18 mouse cellular contexts compared by ENCODE assay signal in genomic region chrX:142276031-142276430, GRCm38 (mm10). TPM values are rescaled to one million over a fixed set of nuclear protein-coding genes. Genes with fewer than 3 reads are reported as not detected.
DNase-seq lines count a peak whose midpoint lies in the region; ATAC-seq and TF ChIP-seq lines count a peak whose summit lies in the region.
"Had no signal": no experiment of that assay in that cellular context is flagged by ENCODE, and none has a peak within 500 bp of the region (broad histone marks: within the 10 kb centered on the region; RNA-seq: fewer than 3 reads in every experiment).

No protein-coding gene starts in this region.

- 79% methylated on average over 3 of the region's 3 CpGs for WGBS in forebrain, postnatal 0 days
- 76% methylated on average over 3 of the region's 3 CpGs for WGBS in forebrain, embryonic 15.5 days
- 53% methylated on average over 3 of the region's 3 CpGs for WGBS in stomach, embryonic 14.5 days
- WGBS in stomach, postnatal 0 days = 49% methylated on average over 3 of the region's 3 CpGs

- peak; percentile 5 for DNase-seq in forebrain, postnatal 0 days
- DNase-seq in stomach, postnatal 0 days (ENCODE audit: low spot score) = no peak
- DNase-seq in kidney, postnatal 4 days = no peak
- DNase-seq: adrenal gland, adult 2 months; adrenal gland, postnatal 10 days; adrenal gland, postnatal 25 days; cerebellum, adult 11-12 months; cerebellum, adult 2 months; cerebellum, adult 9-10 months; cerebellum, postnatal 10 days; cerebellum, postnatal 25 days had no signal

- no peak overlapping the region for H3K4me2 ChIP-seq in forebrain, postnatal 0 days (ENCODE audit: low read depth)
- no peak overlapping the region for H3K4me2 ChIP-seq in forebrain, embryonic 15.5 days (replicated peaks)
- no peak overlapping the region for H3K4me2 ChIP-seq in stomach, embryonic 14.5 days (replicated peaks; ENCODE audit: low read depth, low read length)
- H3K4me2 ChIP-seq in stomach, postnatal 0 days (replicated peaks; ENCODE audit: low read depth) = no peak overlapping the region
- H3K4me2 ChIP-seq: embryonic facial prominence, embryonic 12.5 days had no signal

- no peak overlapping the region for H3K9ac ChIP-seq in forebrain, postnatal 0 days
- H3K9ac ChIP-seq in forebrain, embryonic 15.5 days (replicated peaks) = no peak overlapping the region
- H3K9ac ChIP-seq in stomach, embryonic 14.5 days (replicated peaks; ENCODE audit: low read depth, low read length) = no peak overlapping the region
- no peak overlapping the region for H3K9ac ChIP-seq in stomach, postnatal 0 days (ENCODE audit: low read length)
- H3K9ac ChIP-seq: embryonic facial prominence, embryonic 12.5 days had no signal

- no peaks in the 10 kb centered on the region for H3K4me1 ChIP-seq in forebrain, postnatal 0 days (ENCODE audit: insufficient read depth)
- H3K4me1 ChIP-seq in forebrain, embryonic 15.5 days = no peaks in the 10 kb centered on the region
- 0 out of 2 replicates have a peak, but pooled peaks cover 3% of the 10 kb centered on the region for H3K4me1 ChIP-seq in stomach, embryonic 14.5 days (ENCODE audit: control insufficient read depth, insufficient read depth, low read length)
- H3K4me1 ChIP-seq in stomach, postnatal 0 days (replicated peaks; ENCODE audit: control insufficient read depth, insufficient read depth) = no peaks in the 10 kb centered on the region
- H3K4me1 ChIP-seq: embryonic facial prominence, embryonic 10.5 days; embryonic facial prominence, embryonic 12.5 days had no signal

- TF ChIP-seq CTCF in forebrain, postnatal 0 days (IDR thresholded peaks at IDR 0.05; ENCODE audit: low read depth) = no peak
- no peak for TF ChIP-seq CTCF in stomach, postnatal 0 days (IDR thresholded peaks at IDR 0.05; ENCODE audit: low read depth)

- no peaks in the 10 kb centered on the region for H3K9me3 ChIP-seq in forebrain, postnatal 0 days (ENCODE audit: low read length)
- no peaks in the 10 kb centered on the region for H3K9me3 ChIP-seq in forebrain, embryonic 15.5 days
- H3K9me3 ChIP-seq in stomach, embryonic 14.5 days (ENCODE audit: control insufficient read depth, low read depth, low read length) = no peaks in the 10 kb centered on the region
- no peaks in the 10 kb centered on the region for H3K9me3 ChIP-seq in stomach, postnatal 0 days (ENCODE audit: control insufficient read depth, low read length)
- H3K9me3 ChIP-seq: embryonic facial prominence, embryonic 10.5 days; embryonic facial prominence, embryonic 12.5 days had no signal

- H3K36me3 ChIP-seq in forebrain, postnatal 0 days (ENCODE audit: insufficient read depth) = no peaks in the 10 kb centered on the region
- H3K36me3 ChIP-seq in forebrain, embryonic 15.5 days = no peaks in the 10 kb centered on the region
- H3K36me3 ChIP-seq in stomach, embryonic 14.5 days (ENCODE audit: control insufficient read depth, insufficient read depth, low read length) = no peaks in the 10 kb centered on the region
- H3K36me3 ChIP-seq in stomach, postnatal 0 days (ENCODE audit: control insufficient read depth, insufficient read depth, low read length) = no peaks in the 10 kb centered on the region
- H3K36me3 ChIP-seq: embryonic facial prominence, embryonic 10.5 days; embryonic facial prominence, embryonic 12.5 days had no signal

- no peak overlapping the region for H3K4me3 ChIP-seq in forebrain, postnatal 0 days (ENCODE audit: low read depth, low read length)
- H3K4me3 ChIP-seq in forebrain, embryonic 15.5 days = no peak overlapping the region
- H3K4me3 ChIP-seq in stomach, embryonic 14.5 days (ENCODE audit: low read depth, low read length) = no peak overlapping the region
- no peak overlapping the region for H3K4me3 ChIP-seq in stomach, postnatal 0 days (ENCODE audit: low read depth, low read length)
- H3K4me3 ChIP-seq: embryonic facial prominence, embryonic 10.5 days; embryonic facial prominence, embryonic 12.5 days had no signal

- peak; percentile 80 for ATAC-seq in forebrain, postnatal 0 days
- no peak for ATAC-seq in forebrain, embryonic 15.5 days (replicated peaks)
- no peak for ATAC-seq in stomach, embryonic 14.5 days (ENCODE audit: insufficient number of reproducible peaks, insufficient read depth, low FRiP score, low read depth)
- ATAC-seq in stomach, postnatal 0 days (ENCODE audit: low FRiP score, low TSS enrichment) = no peak
- ATAC-seq: forebrain, embryonic 14.5 days had no signal

- H3K27ac ChIP-seq in forebrain, postnatal 0 days (ENCODE audit: low read depth, low read length) = no peak overlapping the region
- no peak overlapping the region for H3K27ac ChIP-seq in forebrain, embryonic 15.5 days (replicated peaks)
- H3K27ac ChIP-seq in stomach, embryonic 14.5 days (ENCODE audit: low read length) = peak overlapping the region; percentile 28; the same call in 1 of the 2 replicates
- H3K27ac ChIP-seq in stomach, postnatal 0 days (replicated peaks) = no peak overlapping the region
- H3K27ac ChIP-seq: embryonic facial prominence, embryonic 10.5 days; embryonic facial prominence, embryonic 12.5 days had no signal

- no peaks in the 10 kb centered on the region for H3K27me3 ChIP-seq in forebrain, postnatal 0 days (ENCODE audit: insufficient read depth, low read length)
- H3K27me3 ChIP-seq in forebrain, embryonic 15.5 days = no peaks in the 10 kb centered on the region
- H3K27me3 ChIP-seq in stomach, embryonic 14.5 days (ENCODE audit: control insufficient read depth, insufficient read depth, low read length) = no peaks in the 10 kb centered on the region
- H3K27me3 ChIP-seq in stomach, postnatal 0 days (ENCODE audit: control insufficient read depth, insufficient read depth, low read length) = no peaks in the 10 kb centered on the region

- no peak for TF ChIP-seq EP300 in stomach, postnatal 0 days (optimal IDR thresholded peaks at IDR 0.05)

RNA-seq across cellular contexts. Expression of gene Kcne1l, which starts 30.1 kb away (rescaled TPM):
- total RNA-seq in forebrain, postnatal 0 days (2014; rRNA removed) = 29.9 and 46.9 TPM in 2 replicates
- polyA plus RNA-seq in forebrain, postnatal 0 days (2015; fragmentation: Nextera tagmentation; extraction: Ambion mirVana) = 37.1 and 38.2 TPM in 2 replicates
- polyA plus RNA-seq in forebrain, embryonic 15.5 days (2015; fragmentation: Nextera tagmentation; extraction: Ambion mirVana) = 26.8 and 29.5 TPM in 2 replicates
- polyA plus RNA-seq in stomach, embryonic 14.5 days (2014; fragmentation: Nextera tagmentation; extraction: Ambion mirVana) = 46.4 and 54.3 TPM in 2 replicates
- polyA plus RNA-seq in stomach, postnatal 0 days (2015; fragmentation: Nextera tagmentation; extraction: Ambion mirVana) = 11.3 and 11.8 TPM in 2 replicates
- total RNA-seq: adrenal gland, adult 2 months; MEL had no signal
- polyA plus RNA-seq: C2C12 had no signal

RNA-seq across cellular contexts. Expression of gene Nxt2, which starts 49.5 kb away (rescaled TPM):
- total RNA-seq in forebrain, postnatal 0 days (2014; rRNA removed) = 20.2 and 27.8 TPM in 2 replicates
- 21.2 and 23.0 TPM in 2 replicates for polyA plus RNA-seq in forebrain, postnatal 0 days (2015; fragmentation: Nextera tagmentation; extraction: Ambion mirVana)
- 22.5 and 24.4 TPM in 2 replicates for polyA plus RNA-seq in forebrain, embryonic 15.5 days (2015; fragmentation: Nextera tagmentation; extraction: Ambion mirVana)
- polyA plus RNA-seq in stomach, embryonic 14.5 days (2014; fragmentation: Nextera tagmentation; extraction: Ambion mirVana) = 25.7 and 26.2 TPM in 2 replicates
- 16.0 and 16.8 TPM in 2 replicates for polyA plus RNA-seq in stomach, postnatal 0 days (2015; fragmentation: Nextera tagmentation; extraction: Ambion mirVana)
